Mouse (Mus musculus) central nervous system, embryonic 11.5 days (tissue): ENCODE measurements around the gene Tex22. TPM values are rescaled to one million over a fixed set of nuclear protein-coding genes. Genes with fewer than 3 reads are reported as not detected.

Source experiments
- polyA plus RNA-seq: library from polyadenylated mRNA; depleted of rRNA; stranded (reverse); fragments of >200 nt; gene quantifications from 2 replicates; pipeline ENCODE4 v1.2.3, GENCODE M21; 2012; rRNA removed

Tex22 gene
- 0.07 and 0.09 TPM in 2 replicates for polyA plus RNA-seq

DNA sequence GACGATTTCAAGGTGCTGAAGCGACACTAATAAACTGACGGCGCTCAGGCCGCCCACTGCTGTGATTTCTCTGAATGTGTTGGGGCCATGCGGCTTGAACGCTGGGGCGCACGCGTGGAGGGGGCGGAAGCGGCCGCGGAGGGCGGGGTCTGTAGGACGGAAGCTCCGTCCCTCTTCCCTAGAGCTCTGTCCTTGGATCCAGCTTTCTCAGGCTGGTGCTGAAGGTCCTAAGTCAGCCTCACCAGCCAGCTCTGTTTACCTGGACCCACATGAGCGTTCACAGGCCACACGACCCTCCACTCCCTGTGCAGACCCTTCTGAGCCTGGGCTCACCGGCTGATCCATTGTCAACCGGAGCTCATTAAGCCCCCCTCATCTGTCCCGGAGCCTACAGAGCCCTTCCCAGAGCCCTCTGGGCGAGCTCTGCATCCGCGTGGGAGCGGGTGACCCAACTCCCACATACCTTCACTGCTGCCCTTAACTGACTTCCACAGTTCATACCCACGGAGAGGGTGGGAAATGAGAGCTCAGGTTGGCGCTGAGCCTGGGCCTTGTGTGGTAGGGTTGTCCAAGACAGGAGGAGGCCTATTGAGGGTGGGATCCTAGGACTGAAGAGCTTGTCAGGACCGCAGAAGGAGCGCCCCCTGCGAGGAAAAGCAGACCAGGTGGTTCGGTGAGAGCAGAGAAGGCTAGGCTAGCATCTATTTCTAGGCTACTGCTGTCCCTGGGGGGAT lies at the start of gene Tex22:
TSS of gene Tex22 (plus strand) at position 174 of the 734 bp plus-strand sequence.

DNA sequence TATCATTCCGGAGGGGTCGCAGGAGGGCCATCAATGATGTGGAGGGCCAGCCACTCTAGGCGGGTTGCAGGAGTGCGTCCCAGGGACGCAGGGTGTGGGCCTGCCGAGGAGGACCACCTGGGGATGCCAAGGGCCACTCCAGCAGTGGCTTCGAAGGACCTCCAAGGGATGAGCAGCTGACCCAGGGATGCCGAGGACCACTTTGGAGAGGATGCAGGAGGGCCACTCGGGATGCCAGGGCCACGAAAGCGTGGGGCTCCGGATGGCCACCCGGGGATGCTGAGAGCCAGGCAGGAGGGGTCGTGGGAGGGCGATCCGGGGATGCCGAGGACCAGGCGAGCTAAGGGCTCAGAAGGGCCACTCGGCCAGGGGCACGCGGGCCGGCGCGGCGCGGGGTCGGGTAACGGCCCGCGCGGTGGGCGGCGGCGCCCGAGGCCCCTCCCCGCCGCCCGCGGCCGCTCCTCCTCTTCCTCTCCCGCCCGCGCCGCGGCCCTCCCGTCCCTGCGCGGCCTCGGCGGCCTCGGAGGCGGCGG lies 23.5 kb downstream of the Tex22 start, which contains the start of gene Mta1:
TSS of gene Mta1 (plus strand) at position 530 of the 533 bp plus-strand sequence.

Other genes starting within 250 kb of the Tex22 start
- gene Cdca4, start 245.1 kb upstream of the Tex22 start, polyA plus RNA-seq, result 71.8 and 101 TPM in 2 replicates
- gene Gpr132, start 206.3 kb upstream of the Tex22 start, polyA plus RNA-seq, result 0.08 and 0.10 TPM in 2 replicates
- gene Jag2, start 144.7 kb upstream of the Tex22 start, polyA plus RNA-seq, result 19.3 and 19.6 TPM in 2 replicates
- 32.2 and 39.3 TPM in 2 replicates for gene Nudt14, start 132.4 kb upstream of the Tex22 start, polyA plus RNA-seq
- gene Btbd6, start 98.0 kb upstream of the Tex22 start, polyA plus RNA-seq, result 20.3 and 21.4 TPM in 2 replicates
- 88.4 and 89.6 TPM in 2 replicates for gene Brf1, start 73.8 kb upstream of the Tex22 start, polyA plus RNA-seq
- 47.2 and 55.8 TPM in 2 replicates for gene Pacs2, start 60.0 kb upstream of the Tex22 start, polyA plus RNA-seq
- gene Mta1, start 23.8 kb downstream of the Tex22 start, polyA plus RNA-seq, result 104 and 129 TPM in 2 replicates
- 128 and 134 TPM in 2 replicates for gene Crip2, start 65.7 kb downstream of the Tex22 start, polyA plus RNA-seq
- gene Crip1, start 71.8 kb downstream of the Tex22 start, polyA plus RNA-seq, result 102 and 112 TPM in 2 replicates
- 37.7 and 56.1 TPM in 2 replicates for gene Tedc1, start 81.9 kb downstream of the Tex22 start, polyA plus RNA-seq
- 22.9 and 30.9 TPM in 2 replicates for gene Tmem121, start 111.4 kb downstream of the Tex22 start, polyA plus RNA-seq